Mouse (Mus musculus) heart, embryonic 13.5 days (tissue): ENCODE measurements around the gene Etv5. TPM values are rescaled to one million over a fixed set of nuclear protein-coding genes. Genes with fewer than 3 reads are reported as not detected.

Experiments used
- ATAC-seq: fragments of 200-750 bp; cut with Nextera tagmentation; 2 replicates; pipeline ENCODE4 v1.8.0; 2017; ENCODE audit warnings: moderate TSS enrichment; ENCODE audit not compliant: insufficient number of reproducible peaks, low FRiP score, low TSS enrichment; ENCODE audit errors: extremely low read depth
- H3K27ac ChIP-seq: fragments of 300-500 bp; sonication (generic); replicated peaks from 2 replicates; pipeline ENCODE4 v1.5.1; 2015; ENCODE audit warnings: moderate library complexity, mild to moderate bottlenecking, inconsistent platforms
- H3K27me3 ChIP-seq: fragments of 300-500 bp; sonication (generic); replicated peaks from 2 replicates; pipeline ENCODE4 v1.6.1; 2015; ENCODE audit warnings: mild to moderate bottlenecking, inconsistent platforms
- H3K36me3 ChIP-seq: fragments of 300-500 bp; sonication (generic); 2 replicates; pipeline ENCODE4 v1.6.1; 2015; ENCODE audit warnings: mild to moderate bottlenecking, inconsistent platforms
- H3K4me1 ChIP-seq: fragments of 300-500 bp; sonication (generic); 2 replicates; pipeline ENCODE4 v1.6.1; 2015; ENCODE audit warnings: inconsistent platforms
- H3K4me2 ChIP-seq: fragments of 300-500 bp; sonication (generic); 2 replicates; pipeline ENCODE4 v1.6.1; 2015; ENCODE audit warnings: inconsistent platforms, mild to moderate bottlenecking, moderate library complexity
- H3K4me3 ChIP-seq: fragments of 300-500 bp; sonication (generic); 2 replicates; pipeline ENCODE4 v1.5.1; 2015; ENCODE audit warnings: moderate library complexity, mild to moderate bottlenecking, inconsistent platforms
- H3K9ac ChIP-seq: fragments of 300-500 bp; sonication (generic); 2 replicates; pipeline ENCODE4 v1.6.1; 2015; ENCODE audit warnings: inconsistent platforms, mild to moderate bottlenecking, moderate library complexity
- H3K9me3 ChIP-seq: fragments of 300-500 bp; sonication (generic); 2 replicates; pipeline ENCODE4 v1.6.1; 2016; ENCODE audit warnings: inconsistent platforms
- WGBS: fragments of 180-500 bp; shearing (Covaris S2); methylation state at CpG from one replicate; pipeline ENCODE4 v1.1.7; 2015; ENCODE audit warnings: mixed read lengths; 5-methylcytosine and 5-hydroxymethylcytosine counted together
- polyA plus RNA-seq: library from polyadenylated mRNA; unstranded; fragments of >200 nt; fragmentation: Nextera tagmentation; extraction: Ambion mirVana; gene quantifications from 2 replicates; pipeline ENCODE4 v1.2.1, GENCODE M21; 2015

Gene Etv5
- polyA plus RNA-seq, 1 experiment from 2014 or later, result 25.1 TPM

- Histone ChIP-seq H3K4me1 (peaks cover 35% of the 10 kb centered on the region), H3K27ac (peak overlapping the region; percentile 64), H3K27me3 (no peaks in the 10 kb centered on the region), H3K4me3 (peak overlapping the region; percentile 27), H3K4me2 (peak overlapping the region; percentile 63), H3K36me3 (peaks cover 6% of the 10 kb centered on the region), H3K9me3 (no peaks in the 10 kb centered on the region), H3K9ac (peak overlapping the region; percentile 63)
- WGBS, result 9% methylated on average over 8 of the region's 8 CpGs
- ATAC-seq, result no peak
These were observed 10.1 kb downstream of the Etv5 start for GRCm38 (mm10) chr16:22429377-22429776.

- peak overlapping the region; percentile 27 for H3K4me3 ChIP-seq
- H3K4me2 ChIP-seq, result peak overlapping the region; percentile 63
- ATAC-seq, result peak; percentile 69; the same call in 1 of the 2 replicates
- WGBS, result 6% methylated on average over 9 of the region's 9 CpGs
- peaks cover 6% of the 10 kb centered on the region for H3K36me3 ChIP-seq
- H3K27me3 ChIP-seq, result no peaks in the 10 kb centered on the region
- H3K9me3 ChIP-seq, result no peaks in the 10 kb centered on the region
- peaks cover 30% of the 10 kb centered on the region for H3K4me1 ChIP-seq
- H3K27ac ChIP-seq, result peak overlapping the region; percentile 64
- H3K9ac ChIP-seq, result peak overlapping the region; percentile 63
These were observed 10.6 kb downstream of the Etv5 start for GRCm38 (mm10) chr16:22428853-22429341.

- H3K4me1 ChIP-seq, result peaks cover 30% of the 10 kb centered on the region
- no peaks in the 10 kb centered on the region for H3K9me3 ChIP-seq
- H3K27ac ChIP-seq, result no peak overlapping the region
- H3K9ac ChIP-seq, result no peak overlapping the region
- peaks cover 6% of the 10 kb centered on the region for H3K36me3 ChIP-seq
- H3K27me3 ChIP-seq, result no peaks in the 10 kb centered on the region
- WGBS, result 63% methylated on average over 7 of the region's 7 CpGs
- ATAC-seq, result no peak
- H3K4me2 ChIP-seq, result no peak overlapping the region
- H3K4me3 ChIP-seq, result no peak overlapping the region
These were observed 12.7 kb downstream of the Etv5 start for GRCm38 (mm10) chr16:22426866-22427265.

GRCm38 (mm10) chr16:22422256-22422655 is 17.3 kb downstream of the Etv5 start:
- H3K4me3 ChIP-seq, result no peak overlapping the region
- H3K27ac ChIP-seq, result no peak overlapping the region
- WGBS, result 78% methylated on average over 5 of the region's 5 CpGs
- peaks cover 10% of the 10 kb centered on the region for H3K4me1 ChIP-seq
- H3K4me2 ChIP-seq, result no peak overlapping the region
- H3K27me3 ChIP-seq, result no peaks in the 10 kb centered on the region
- no peak for ATAC-seq
- no peaks in the 10 kb centered on the region for H3K9me3 ChIP-seq
- H3K9ac ChIP-seq, result no peak overlapping the region
- peaks cover 10% of the 10 kb centered on the region for H3K36me3 ChIP-seq

- H3K9me3 ChIP-seq, result no peaks in the 10 kb centered on the region
These were observed 21.6 kb downstream of the Etv5 start for GRCm38 (mm10) chr16:22417931-22418330.

GRCm38 (mm10) chr16:22417044-22417443 is 22.5 kb downstream of the Etv5 start:
- H3K4me2 ChIP-seq, result no peak overlapping the region
- H3K9ac ChIP-seq, result no peak overlapping the region
- H3K36me3 ChIP-seq, result peaks cover 5% of the 10 kb centered on the region; the same call in 1 of the 2 replicates
- H3K4me3 ChIP-seq, result no peak overlapping the region
- H3K4me1 ChIP-seq, result peaks cover 33% of the 10 kb centered on the region
- no peak overlapping the region for H3K27ac ChIP-seq
- ATAC-seq, result no peak
- H3K27me3 ChIP-seq, result no peaks in the 10 kb centered on the region
- H3K9me3 ChIP-seq, result no peaks in the 10 kb centered on the region
- WGBS, result 82% methylated on average over 8 of the region's 8 CpGs

More at GRCm38 (mm10) chr16:22417931-22418330, 21.6 kb downstream of the Etv5 start:
- H3K36me3 ChIP-seq, result peaks cover 5% of the 10 kb centered on the region; the same call in 1 of the 2 replicates
- H3K4me2 ChIP-seq, result no peak overlapping the region
- H3K4me3 ChIP-seq, result no peak overlapping the region
- H3K9ac ChIP-seq, result no peak overlapping the region
- WGBS, result 86% methylated on average over 7 of the region's 7 CpGs
- H3K27me3 ChIP-seq, result no peaks in the 10 kb centered on the region
- peaks cover 33% of the 10 kb centered on the region for H3K4me1 ChIP-seq
- no peak overlapping the region for H3K27ac ChIP-seq
- no peak for ATAC-seq

GRCm38 (mm10) chr16:22416140-22416848 is 23.2 kb downstream of the Etv5 start:
- Histone ChIP-seq H3K4me3 (no peak overlapping the region), H3K9me3 (no peaks in the 10 kb centered on the region), H3K36me3 (peaks cover 9% of the 10 kb centered on the region; the same call in 1 of the 2 replicates), H3K4me1 (peaks cover 37% of the 10 kb centered on the region), H3K9ac (no peak overlapping the region), H3K4me2 (no peak overlapping the region), H3K27ac (no peak overlapping the region), H3K27me3 (no peaks in the 10 kb centered on the region)
- 57% methylated on average over 6 of the region's 6 CpGs for WGBS
- ATAC-seq, result no peak

- 81% methylated on average over 9 of the region's 9 CpGs for WGBS
These were observed 25.2 kb downstream of the Etv5 start for GRCm38 (mm10) chr16:22414205-22414754.

GRCm38 (mm10) chr16:22412459-22413229 is 26.9 kb downstream of the Etv5 start:
- no peak for ATAC-seq
- H3K27me3 ChIP-seq, result no peaks in the 10 kb centered on the region
- no peak overlapping the region for H3K9ac ChIP-seq
- WGBS, result 62% methylated on average over 16 of the region's 16 CpGs
- H3K27ac ChIP-seq, result no peak overlapping the region
- H3K4me1 ChIP-seq, result peaks cover 27% of the 10 kb centered on the region
- peaks cover 22% of the 10 kb centered on the region for H3K36me3 ChIP-seq
- H3K9me3 ChIP-seq, result no peaks in the 10 kb centered on the region
- H3K4me2 ChIP-seq, result no peak overlapping the region
- H3K4me3 ChIP-seq, result no peak overlapping the region

More at GRCm38 (mm10) chr16:22414205-22414754, 25.2 kb downstream of the Etv5 start:
- Histone ChIP-seq H3K4me3 (no peak overlapping the region), H3K9ac (no peak overlapping the region), H3K36me3 (peaks cover 18% of the 10 kb centered on the region), H3K27me3 (no peaks in the 10 kb centered on the region), H3K27ac (no peak overlapping the region), H3K9me3 (no peaks in the 10 kb centered on the region), H3K4me1 (peaks cover 27% of the 10 kb centered on the region), H3K4me2 (no peak overlapping the region)
- no peak for ATAC-seq

GRCm38 (mm10) chr16:22411764-22412163 is 27.8 kb downstream of the Etv5 start:
- Histone ChIP-seq H3K9ac (no peak overlapping the region), H3K4me3 (no peak overlapping the region), H3K4me2 (no peak overlapping the region), H3K27ac (no peak overlapping the region), H3K36me3 (peaks cover 21% of the 10 kb centered on the region), H3K4me1 (peaks cover 25% of the 10 kb centered on the region), H3K27me3 (no peaks in the 10 kb centered on the region), H3K9me3 (no peaks in the 10 kb centered on the region)
- 54% methylated on average over 11 of the region's 11 CpGs for WGBS
- ATAC-seq, result no peak

GRCm38 (mm10) chr16:22410000-22410399 is 29.5 kb downstream of the Etv5 start:
- no peak for ATAC-seq
- H3K36me3 ChIP-seq, result peaks cover 29% of the 10 kb centered on the region
- no peak overlapping the region for H3K4me2 ChIP-seq
- peaks cover 13% of the 10 kb centered on the region for H3K4me1 ChIP-seq
- H3K4me3 ChIP-seq, result no peak overlapping the region
- H3K9me3 ChIP-seq, result no peaks in the 10 kb centered on the region
- no peak overlapping the region for H3K9ac ChIP-seq
- H3K27me3 ChIP-seq, result no peaks in the 10 kb centered on the region
- no peak overlapping the region for H3K27ac ChIP-seq
- WGBS, result 45% methylated on average over 5 of the region's 5 CpGs
